Mouse (Mus musculus): ENCODE results near the gene Olfr1427. TPM values are rescaled to one million over a fixed set of nuclear protein-coding genes. Genes with fewer than 3 reads are reported as not detected.
"Not testable (repeated sequence)": the region's sequence is repeated elsewhere in the genome, so short reads cannot be mapped to it uniquely, and the experiment has no call there.

Olfr1427 gene
- polyA plus RNA-seq, 1 experiment from 2014 or later: not detected

- ATAC-seq (replicated peaks; ENCODE audit: low FRiP score, low TSS enrichment, low read depth): no peak
- H3K36me3 ChIP-seq (ENCODE audit: control insufficient read depth, insufficient read depth, low read length): no peaks in the 10 kb centered on the region
- H3K27me3 ChIP-seq (replicated peaks; ENCODE audit: control insufficient read depth, insufficient read depth, low read length): no peaks in the 10 kb centered on the region
- no peaks in the 10 kb centered on the region for H3K4me1 ChIP-seq (replicated peaks; ENCODE audit: control insufficient read depth, insufficient read depth, low read length)
- no peak within 1 kb of the TSS for H3K4me3 ChIP-seq (ENCODE audit: low read depth, low read length)
- H3K4me2 ChIP-seq (ENCODE audit: low read length): no peak within 1 kb of the TSS
- WGBS: 73% methylated on average over 1 of the region's 1 CpGs
- DNase-seq (ENCODE audit: low spot score): no peak
- no peak within 1 kb of the TSS for H3K27ac ChIP-seq (ENCODE audit: low read depth)
- no peaks in the 10 kb centered on the region for H3K9me3 ChIP-seq (ENCODE audit: control insufficient read depth, low read length)
- no peak within 1 kb of the TSS for H3K9ac ChIP-seq (ENCODE audit: low read length)
Observed at GRCm38 (mm10) chr19:12091913-12092312, 11.2 kb downstream of the Olfr1427 start, which contains the start of gene Olfr1426. Olfr1426 (minus strand) TSS chr19:12092013.

GRCm38 (mm10) chr19:12077631-12078030, 25.5 kb downstream of the Olfr1427 start, which contains the start of gene Olfr1425:
Olfr1425 (minus strand) TSS chr19:12077731.
- H3K27me3 ChIP-seq (replicated peaks; ENCODE audit: control insufficient read depth, insufficient read depth, low read length); H3K36me3 ChIP-seq (ENCODE audit: control insufficient read depth, insufficient read depth, low read length); H3K4me2 ChIP-seq (ENCODE audit: low read length); DNase-seq (ENCODE audit: low spot score); ATAC-seq (replicated peaks; ENCODE audit: low FRiP score, low TSS enrichment, low read depth); H3K4me3 ChIP-seq (ENCODE audit: low read depth, low read length); H3K4me1 ChIP-seq (replicated peaks; ENCODE audit: control insufficient read depth, insufficient read depth, low read length); H3K9ac ChIP-seq (ENCODE audit: low read length); H3K9me3 ChIP-seq (ENCODE audit: control insufficient read depth, low read length); H3K27ac ChIP-seq (ENCODE audit: low read depth): not testable (repeated sequence)
- WGBS: 90% methylated on average over 4 of the region's 4 CpGs

GRCm38 (mm10) chr19:12069546-12069945, 33.6 kb downstream of the Olfr1427 start:
- not testable (repeated sequence) for H3K9ac ChIP-seq (ENCODE audit: low read length); H3K4me3 ChIP-seq (ENCODE audit: low read depth, low read length); H3K27me3 ChIP-seq (replicated peaks; ENCODE audit: control insufficient read depth, insufficient read depth, low read length); DNase-seq (ENCODE audit: low spot score); H3K9me3 ChIP-seq (ENCODE audit: control insufficient read depth, low read length); ATAC-seq (replicated peaks; ENCODE audit: low FRiP score, low TSS enrichment, low read depth); H3K36me3 ChIP-seq (ENCODE audit: control insufficient read depth, insufficient read depth, low read length); H3K4me2 ChIP-seq (ENCODE audit: low read length); H3K27ac ChIP-seq (ENCODE audit: low read depth); H3K4me1 ChIP-seq (replicated peaks; ENCODE audit: control insufficient read depth, insufficient read depth, low read length)
- WGBS: 78% methylated on average over 1 of the region's 1 CpGs

GRCm38 (mm10) chr19:12067806-12068205, 35.3 kb downstream of the Olfr1427 start:
- H3K36me3 ChIP-seq (ENCODE audit: control insufficient read depth, insufficient read depth, low read length); H3K4me3 ChIP-seq (ENCODE audit: low read depth, low read length); ATAC-seq (replicated peaks; ENCODE audit: low FRiP score, low TSS enrichment, low read depth); H3K9ac ChIP-seq (ENCODE audit: low read length); H3K9me3 ChIP-seq (ENCODE audit: control insufficient read depth, low read length); H3K4me2 ChIP-seq (ENCODE audit: low read length); H3K27ac ChIP-seq (ENCODE audit: low read depth); H3K4me1 ChIP-seq (replicated peaks; ENCODE audit: control insufficient read depth, insufficient read depth, low read length); H3K27me3 ChIP-seq (replicated peaks; ENCODE audit: control insufficient read depth, insufficient read depth, low read length); DNase-seq (ENCODE audit: low spot score): not testable (repeated sequence)
- 92% methylated on average over 1 of the region's 1 CpGs for WGBS

- H3K27me3 ChIP-seq (replicated peaks; ENCODE audit: control insufficient read depth, insufficient read depth, low read length); H3K9me3 ChIP-seq (ENCODE audit: control insufficient read depth, low read length); H3K4me1 ChIP-seq (replicated peaks; ENCODE audit: control insufficient read depth, insufficient read depth, low read length); H3K4me2 ChIP-seq (ENCODE audit: low read length); H3K36me3 ChIP-seq (ENCODE audit: control insufficient read depth, insufficient read depth, low read length); DNase-seq (ENCODE audit: low spot score); ATAC-seq (replicated peaks; ENCODE audit: low FRiP score, low TSS enrichment, low read depth); H3K9ac ChIP-seq (ENCODE audit: low read length); H3K4me3 ChIP-seq (ENCODE audit: low read depth, low read length); H3K27ac ChIP-seq (ENCODE audit: low read depth): not testable (repeated sequence)
- 81% methylated on average over 1 of the region's 1 CpGs for WGBS
Observed at GRCm38 (mm10) chr19:12062582-12062981, 40.6 kb downstream of the Olfr1427 start, which contains the start of gene Olfr1424. Olfr1424 (minus strand) TSS chr19:12062682.

Other genes with a start within 250 kb of the Olfr1427 start
- not detected in 2 replicates for gene Olfr1418, start 242.3 kb downstream of the Olfr1427 start, polyA plus RNA-seq (2014; fragmentation: Nextera tagmentation; extraction: Ambion mirVana)
- not detected in 2 replicates for gene Olfr1419, start 228.2 kb downstream of the Olfr1427 start, polyA plus RNA-seq (2014; fragmentation: Nextera tagmentation; extraction: Ambion mirVana)
- 0.07 and 0.12 TPM in 2 replicates for gene Olfr1420, start 216.8 kb downstream of the Olfr1427 start, polyA plus RNA-seq (2014; fragmentation: Nextera tagmentation; extraction: Ambion mirVana)
- gene Patl1, start 190.9 kb downstream of the Olfr1427 start, polyA plus RNA-seq (2014; fragmentation: Nextera tagmentation; extraction: Ambion mirVana): 23.2 and 25.4 TPM in 2 replicates
- gene Osbp, start 137.4 kb downstream of the Olfr1427 start, polyA plus RNA-seq (2014; fragmentation: Nextera tagmentation; extraction: Ambion mirVana): 8.8 and 9.0 TPM in 2 replicates
- not detected in 2 replicates for gene Olfr1423, start 62.0 kb downstream of the Olfr1427 start, polyA plus RNA-seq (2014; fragmentation: Nextera tagmentation; extraction: Ambion mirVana)
- 0.12 TPM in 1 of 2 replicates, not detected in the other for gene Olfr1424, start 40.7 kb downstream of the Olfr1427 start, polyA plus RNA-seq (2014; fragmentation: Nextera tagmentation; extraction: Ambion mirVana)
- not detected in 2 replicates for gene Olfr1425, start 25.6 kb downstream of the Olfr1427 start, polyA plus RNA-seq (2014; fragmentation: Nextera tagmentation; extraction: Ambion mirVana)
- gene Olfr1426, start 11.3 kb downstream of the Olfr1427 start, polyA plus RNA-seq (2014; fragmentation: Nextera tagmentation; extraction: Ambion mirVana): not detected in 2 replicates
- gene Olfr1428, start 12.6 kb upstream of the Olfr1427 start, polyA plus RNA-seq (2014; fragmentation: Nextera tagmentation; extraction: Ambion mirVana): not detected in 2 replicates
- not detected in 2 replicates for gene Olfr76, start 19.9 kb upstream of the Olfr1427 start, polyA plus RNA-seq (2014; fragmentation: Nextera tagmentation; extraction: Ambion mirVana)
- gene Olfr1555-ps1, start 66.8 kb upstream of the Olfr1427 start, polyA plus RNA-seq (2014; fragmentation: Nextera tagmentation; extraction: Ambion mirVana): not detected in 2 replicates
- not detected in 2 replicates for gene Olfr1431, start 97.3 kb upstream of the Olfr1427 start, polyA plus RNA-seq (2014; fragmentation: Nextera tagmentation; extraction: Ambion mirVana)
- 0.35 TPM in 1 of 2 replicates, not detected in the other for gene Olfr1432, start 129.3 kb upstream of the Olfr1427 start, polyA plus RNA-seq (2014; fragmentation: Nextera tagmentation; extraction: Ambion mirVana)
- gene Olfr262, start 138.3 kb upstream of the Olfr1427 start, polyA plus RNA-seq (2014; fragmentation: Nextera tagmentation; extraction: Ambion mirVana): not detected in 2 replicates
- not detected in 2 replicates for gene Olfr235, start 157.7 kb upstream of the Olfr1427 start, polyA plus RNA-seq (2014; fragmentation: Nextera tagmentation; extraction: Ambion mirVana)
- not detected in 2 replicates for gene Olfr1434, start 176.5 kb upstream of the Olfr1427 start, polyA plus RNA-seq (2014; fragmentation: Nextera tagmentation; extraction: Ambion mirVana)
- not detected in 2 replicates for gene Olfr1436, start 195.8 kb upstream of the Olfr1427 start, polyA plus RNA-seq (2014; fragmentation: Nextera tagmentation; extraction: Ambion mirVana)
- not detected in 2 replicates for gene Olfr1437, start 221.8 kb upstream of the Olfr1427 start, polyA plus RNA-seq (2014; fragmentation: Nextera tagmentation; extraction: Ambion mirVana)
- not detected in 2 replicates for gene Olfr1438-ps1, start 232.6 kb upstream of the Olfr1427 start, polyA plus RNA-seq (2014; fragmentation: Nextera tagmentation; extraction: Ambion mirVana)